8 mouse cellular contexts compared by ENCODE assay signal in the genomic region with DNA sequence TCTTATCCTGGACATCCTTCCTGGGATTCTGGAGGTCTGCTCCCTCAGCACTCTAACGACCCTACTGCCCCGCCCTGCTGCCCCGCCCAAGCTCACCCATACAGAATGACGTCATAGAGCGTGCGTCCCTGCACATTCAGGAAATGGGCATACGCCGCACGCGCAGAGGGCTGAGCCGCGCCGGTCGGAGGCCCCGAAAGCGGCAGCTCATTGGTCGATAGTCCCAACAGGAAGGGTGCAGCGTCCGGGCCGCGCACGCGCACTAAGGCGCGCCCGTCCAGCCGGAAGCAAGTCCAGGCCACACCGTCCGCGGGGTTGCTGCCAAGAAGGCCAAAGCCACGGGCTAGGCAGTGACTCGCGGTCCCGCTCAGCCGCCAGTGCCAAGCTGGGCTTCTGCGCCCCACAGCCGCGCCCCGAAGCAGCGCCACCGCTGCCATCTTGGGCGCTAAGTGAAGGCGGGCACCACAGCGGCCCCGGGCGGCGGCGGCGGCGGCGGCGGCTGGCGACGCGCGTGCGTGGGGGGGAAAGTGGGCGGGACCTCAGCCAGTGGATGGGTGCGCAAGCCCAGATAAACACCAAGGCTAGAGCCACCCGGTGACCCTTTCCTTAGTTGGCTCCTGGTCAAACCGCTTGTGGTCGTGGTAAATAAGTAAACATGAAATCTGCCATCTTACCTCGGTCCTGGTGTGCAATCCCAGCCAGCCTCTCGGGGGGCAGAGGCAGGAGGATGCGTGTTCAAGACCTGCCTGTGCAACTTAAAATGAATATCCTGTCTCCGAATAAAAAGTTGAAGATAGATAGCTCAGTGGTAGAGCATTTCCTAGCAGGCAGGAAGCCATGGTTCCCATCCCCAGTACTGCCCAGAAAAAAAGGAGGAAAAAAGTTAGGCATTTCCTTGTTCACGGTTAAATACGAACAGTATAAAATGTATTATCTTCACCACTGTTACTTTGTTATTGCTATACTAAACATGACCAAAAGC. TPM values are rescaled to one million over a fixed set of nuclear protein-coding genes. Genes with fewer than 3 reads are reported as not detected.
DNase-seq lines count a peak whose midpoint lies in the region; ATAC-seq lines count a peak whose summit lies in the region.

A gene (minus strand): TSS at position 485 of the 982 bp plus-strand sequence.

- peaks cover 5% of the 10 kb centered on the region; the same call in 1 of the 2 replicates for H3K27me3 ChIP-seq in hindbrain, embryonic 13.5 days

- H3K4me1 ChIP-seq in hindbrain, embryonic 13.5 days (replicated peaks) = peaks cover 22% of the 10 kb centered on the region

- H3K36me3 ChIP-seq in hindbrain, embryonic 13.5 days = peaks cover 12% of the 10 kb centered on the region; the same call in 1 of the 2 replicates

- no peaks in the 10 kb centered on the region for H3K9me3 ChIP-seq in hindbrain, embryonic 13.5 days

- DNase-seq in Muller cell, postnatal 12 days (ENCODE audit: inconsistent ontology term) = peak; percentile 99
- DNase-seq in cerebellum, adult 9-11 months = peak; percentile 100
- peak; percentile 98 to 99 for DNase-seq in frontal cortex, postnatal 10 days (ENCODE audit: low spot score in 2 of 2)
- peak; percentile 85 to 99 for DNase-seq in layer of hippocampus, postnatal 25 days (ENCODE audit: extremely low spot score in 1 of 2, low spot score in 1 of 2)
- DNase-seq in lung, postnatal 25 days (ENCODE audit: low spot score) = peak; percentile 99
- peak; percentile 98 for DNase-seq in retina, embryonic 14.5 days (ENCODE audit: low spot score)
- peak; percentile 97 for DNase-seq in thymus, postnatal 4 days

- peak; percentile 98 for ATAC-seq in hindbrain, embryonic 13.5 days (ENCODE audit: low FRiP score)

- peak within 1 kb of the TSS; percentile 89 for H3K9ac ChIP-seq in hindbrain, embryonic 13.5 days

- H3K4me3 ChIP-seq in hindbrain, embryonic 13.5 days = peak within 1 kb of the TSS; percentile 69

- WGBS in hindbrain, embryonic 13.5 days = 3% methylated on average over 68 of the region's 68 CpGs

- H3K27ac ChIP-seq in hindbrain, embryonic 13.5 days = peak within 1 kb of the TSS; percentile 100

- peak within 1 kb of the TSS; percentile 73 for H3K4me2 ChIP-seq in hindbrain, embryonic 13.5 days

RNA-seq across cellular contexts. Expression of the gene that starts here (rescaled TPM):
- polyA plus RNA-seq in hindbrain, embryonic 13.5 days (2015; fragmentation: Nextera tagmentation; extraction: Ambion mirVana) = 6.2 and 7.3 TPM in 2 replicates
- total RNA-seq in layer of hippocampus, postnatal 25 days (2021) = 1 to 10 TPM; 7.8 to 9.4 TPM

Comparison
In these comparisons a context has a peak if more than half of its experiments do, and no peak if none do; other contexts are left out.
1. Peak in every context shown above with its lines: DNase-seq, ATAC-seq, H3K4me3 ChIP-seq and H3K27ac ChIP-seq.